Mouse (Mus musculus) CH12.LX (cell line): ENCODE data around the gene Nrxn3. TPM values are rescaled to one million over a fixed set of nuclear protein-coding genes. Genes with fewer than 3 reads are reported as not detected.

Experiments used
- DNase-seq: peaks from one replicate; pipeline ENCODE4 v3.0.0-alpha.2; 2013; ENCODE audit errors: extremely low read depth
- H3K27ac ChIP-seq: 2 replicates; pipeline ENCODE4 v1.5.1; 2012; ENCODE audit warnings: low read depth, mild to moderate bottlenecking, control low read depth, moderate library complexity; ENCODE audit not compliant: insufficient read depth
- H3K27me3 ChIP-seq: replicated peaks from 2 replicates; pipeline ENCODE3; 2012; ENCODE audit warnings: inconsistent platforms
- H3K36me3 ChIP-seq, 2 experiments: replicated peaks in 1 of 2; 2 replicates each; pipeline versions ENCODE3 to v1.6.1; 2012; ENCODE audit warnings: inconsistent platforms in 1 of 2, low read length in 1 of 2, mild to moderate bottlenecking in 1 of 2, mixed read lengths in 1 of 2, moderate library complexity in 1 of 2; ENCODE audit not compliant: control insufficient read depth in 1 of 2, insufficient read depth in 1 of 2
- H3K4me1 ChIP-seq, 2 experiments: 2 replicates each; pipeline ENCODE4 v1.6.1; 2012; ENCODE audit warnings: inconsistent platforms in 1 of 2, moderate library complexity in 1 of 2; ENCODE audit not compliant: insufficient read depth in 2 of 2, control insufficient read depth in 1 of 2
- H3K4me2 ChIP-seq: 2 replicates; pipeline ENCODE4 v1.6.1; 2012; ENCODE audit warnings: low read depth, mild to moderate bottlenecking, control low read depth; ENCODE audit not compliant: poor library complexity, insufficient read depth, severe bottlenecking
- H3K4me3 ChIP-seq, 3 experiments: fragments of 150-350 bp in 1 of 3; sonication (generic) in 1 of 3; replicated peaks in 1 of 3; 2 replicates each; pipeline versions ENCODE3 to v1.5.1; 2011 to 2012; ENCODE audit warnings: low read depth in 2 of 3, low read length in 2 of 3, mild to moderate bottlenecking in 2 of 3, moderate library complexity in 2 of 3, control low read depth in 1 of 3, improper control_type of control experiment in 1 of 3, inconsistent platforms in 1 of 3, mixed read lengths in 1 of 3; ENCODE audit not compliant: poor library complexity in 1 of 3
- H3K79me2 ChIP-seq: replicated peaks from 2 replicates; pipeline ENCODE4 v1.6.1; 2012; ENCODE audit warnings: mild to moderate bottlenecking, moderate library complexity; ENCODE audit not compliant: control insufficient read depth, poor library complexity, insufficient read depth, severe bottlenecking; ENCODE audit errors: extremely low read depth
- H3K9ac ChIP-seq: 2 replicates; pipeline ENCODE4 v1.6.1; 2012; ENCODE audit warnings: low read depth, mild to moderate bottlenecking, control low read depth, moderate library complexity; ENCODE audit not compliant: insufficient read depth
- H3K9me3 ChIP-seq: replicated peaks from 2 replicates; pipeline ENCODE3; 2012; ENCODE audit warnings: low read length, inconsistent platforms, mixed read lengths
- BHLHE40 ChIP-seq: IDR thresholded peaks from 2 replicates; pipeline ENCODE4 v1.6.1; 2011; ENCODE audit warnings: mild to moderate bottlenecking, low read depth, low read length, improper control_type of control experiment
- CHD2 ChIP-seq: IDR thresholded peaks from 2 replicates; pipeline ENCODE4 v1.6.1; 2011; ENCODE audit warnings: low read length, improper control_type of control experiment
- CTCF ChIP-seq, 2 experiments: IDR thresholded peaks in 1 of 2; conservative IDR thresholded peaks in 1 of 2; 2 replicates each; pipeline ENCODE4 v1.5.1; 2011 to 2012; ENCODE audit warnings: low read depth in 2 of 2, low read length in 2 of 2, improper control_type of control experiment in 1 of 2, inconsistent platforms in 1 of 2, mild to moderate bottlenecking in 1 of 2, moderate library complexity in 1 of 2
- ETS1 ChIP-seq: conservative IDR thresholded peaks from 2 replicates; pipeline ENCODE4 v1.6.1; 2012; ENCODE audit warnings: low read depth, mild to moderate bottlenecking, inconsistent platforms, low read length, improper control_type of control experiment, moderate library complexity
- GABPA ChIP-seq: IDR thresholded peaks from 2 replicates; pipeline ENCODE4 v1.6.1; 2012; ENCODE audit warnings: low read depth, low read length, improper control_type of control experiment, inconsistent platforms; ENCODE audit not compliant: insufficient replicate concordance
- IRF4 ChIP-seq: IDR thresholded peaks from 2 replicates; pipeline ENCODE4 v1.6.1; 2014; ENCODE audit warnings: low read depth, mild to moderate bottlenecking, inconsistent platforms, low read length, improper control_type of control experiment
- MAFK ChIP-seq: IDR thresholded peaks from 2 replicates; pipeline ENCODE4 v1.6.1; 2011; ENCODE audit warnings: low read length, improper control_type of control experiment; ENCODE audit not compliant: insufficient replicate concordance
- MAZ ChIP-seq: IDR thresholded peaks from 2 replicates; pipeline ENCODE4 v1.6.1; 2012; ENCODE audit warnings: low read depth, mild to moderate bottlenecking, inconsistent platforms, low read length, improper control_type of control experiment, moderate library complexity
- MEF2A ChIP-seq: IDR thresholded peaks from 2 replicates; pipeline ENCODE4 v1.6.1; 2014; ENCODE audit warnings: low read depth, mild to moderate bottlenecking, inconsistent platforms, low read length, improper control_type of control experiment, borderline replicate concordance
- NRF1 ChIP-seq: IDR thresholded peaks from 2 replicates; pipeline ENCODE4 v1.6.1; 2014; ENCODE audit warnings: low read depth, mild to moderate bottlenecking, inconsistent platforms, low read length, improper control_type of control experiment, moderate library complexity
- PAX5 ChIP-seq: IDR thresholded peaks from 2 replicates; pipeline ENCODE4 v1.6.1; 2012; ENCODE audit warnings: low read length, inconsistent platforms, mixed read lengths
- POLR2A ChIP-seq: IDR thresholded peaks from 2 replicates; pipeline ENCODE4 v1.6.1; 2011; ENCODE audit warnings: low read depth, mild to moderate bottlenecking, improper control_type of control experiment, low read length
- RCOR1 ChIP-seq: conservative IDR thresholded peaks from 2 replicates; pipeline ENCODE4 v1.6.1; 2012; ENCODE audit warnings: low read depth, mild to moderate bottlenecking, inconsistent platforms, low read length, improper control_type of control experiment
- SIN3A ChIP-seq: IDR thresholded peaks from 2 replicates; pipeline ENCODE4 v1.6.1; 2012; ENCODE audit warnings: low read length, improper control_type of control experiment, inconsistent platforms
- SMC3 ChIP-seq: IDR thresholded peaks from 2 replicates; pipeline ENCODE4 v1.6.1; 2011; ENCODE audit warnings: low read depth, low read length, improper control_type of control experiment
- TBP ChIP-seq: conservative IDR thresholded peaks from 2 replicates; pipeline ENCODE4 v1.6.1; 2011; ENCODE audit warnings: low read depth, low read length, improper control_type of control experiment
- UBTF ChIP-seq: IDR thresholded peaks from 2 replicates; pipeline ENCODE4 v1.6.1; 2012; ENCODE audit warnings: low read depth, mild to moderate bottlenecking, inconsistent platforms, low read length, improper control_type of control experiment, moderate library complexity
- USF1 ChIP-seq: IDR thresholded peaks from 2 replicates; pipeline ENCODE4 v1.6.1; 2014; ENCODE audit warnings: low read depth, mild to moderate bottlenecking, inconsistent platforms, low read length, improper control_type of control experiment
- ZC3H11A ChIP-seq: IDR thresholded peaks from 2 replicates; pipeline ENCODE4 v1.6.1; 2012; ENCODE audit warnings: low read depth, mild to moderate bottlenecking, inconsistent platforms, low read length, improper control_type of control experiment
- ZKSCAN1 ChIP-seq: IDR thresholded peaks from 2 replicates; pipeline ENCODE4 v1.6.1; 2012; ENCODE audit warnings: low read depth, inconsistent platforms, low read length, improper control_type of control experiment, borderline replicate concordance
- ZMIZ1 ChIP-seq: IDR thresholded peaks from 2 replicates; pipeline ENCODE4 v1.6.1; 2012; ENCODE audit warnings: low read depth, mild to moderate bottlenecking, inconsistent platforms, low read length, improper control_type of control experiment
- dilution Hi-C: fragments of 300-500 bp; cut with MboI; formaldehyde crosslinking; loops from 2 replicates; pipeline ENCODE4 v1.14.3; 2020; ENCODE audit warnings: low sequenced_read_pairs; ENCODE audit not compliant: extremely low pct_unique_long_range_greater_than_20kb, extremely low pct_ligation_motif_present
- in situ Hi-C: fragments of 300-500 bp; cut with MboI; formaldehyde crosslinking; loops from 3 replicates; pipeline ENCODE4 v1.14.3; 2019; ENCODE audit warnings: low sequenced_read_pairs, low pct_ligation_motif_present, low pct_unique_long_range_greater_than_20kb, mixed read lengths
- polyA plus RNA-seq: library from polyadenylated mRNA; unstranded; fragments of >175 nt; gene quantifications from 2 replicates; pipeline ENCODE4 v1.2.1, GENCODE M21; 2012; ENCODE audit warnings: low read depth; ENCODE audit not compliant: insufficient read length
- total RNA-seq, 2 experiments: library from RNA; depleted of rRNA; stranded (reverse); fragments of 300-350 nt in 1 of 2; fragments of >200 nt in 1 of 2; gene quantifications; 2 replicates each; pipeline ENCODE4 v1.2.3; 2012 to 2014

The Nrxn3 gene
- total and polyA plus RNA-seq, 3 experiments, result 0.04 to 0.17 (median 0.09) TPM

GRCm38 (mm10) chr12:89558921-89559320, 836.2 kb downstream of the Nrxn3 start (continued):
- TF ChIP-seq ETS1 (no peak), NRF1 (no peak), MAZ (no peak)

GRCm38 (mm10) chr12:89561989-89562565, 839.4 kb downstream of the Nrxn3 start:
- in situ Hi-C loops, result no loop called here
- TF ChIP-seq SIN3A (no peak), RCOR1 (no peak), ZMIZ1 (no peak)

GRCm38 (mm10) chr12:89568723-89569377, 846.2 kb downstream of the Nrxn3 start:
- no peak overlapping the region for H3K4me3 ChIP-seq
- no peaks in the 10 kb centered on the region for H3K27me3 ChIP-seq
- no peaks in the 10 kb centered on the region for H3K9me3 ChIP-seq
- DNase-seq, result no peak
- H3K79me2 ChIP-seq, result no peaks in the 10 kb centered on the region
- H3K4me1 ChIP-seq, result no peaks in the 10 kb centered on the region
- no peaks in the 10 kb centered on the region for H3K36me3 ChIP-seq
- dilution Hi-C loops, result no loop called here
- in situ Hi-C loops, result no loop called here
- H3K27ac ChIP-seq, result no peak overlapping the region
- no peak overlapping the region for H3K9ac ChIP-seq
- H3K4me2 ChIP-seq, result no peak overlapping the region
- no peak for TF ChIP-seq ZKSCAN1
- TF ChIP-seq SIN3A, result no peak
- TF ChIP-seq POLR2A, result no peak
- no peak for TF ChIP-seq TBP
- TF ChIP-seq IRF4, result no peak
- TF ChIP-seq BHLHE40, result no peak
- no peak for TF ChIP-seq SMC3
- TF ChIP-seq MEF2A, result no peak
- no peak for TF ChIP-seq GABPA
- no peak for TF ChIP-seq PAX5
- TF ChIP-seq ZMIZ1, result no peak
- no peak for TF ChIP-seq USF1
- no peak for TF ChIP-seq CHD2
- TF ChIP-seq ZC3H11A, result no peak
- TF ChIP-seq UBTF, result no peak
- no peak for TF ChIP-seq NRF1
- TF ChIP-seq MAFK, result no peak
- no peak for TF ChIP-seq CTCF (conservative IDR thresholded peaks at IDR 0.05 in 1 of 2, IDR thresholded peaks at IDR 0.05 in 1 of 2; ENCODE audit: low read depth in 2 of 2, low read length in 2 of 2)

More at GRCm38 (mm10) chr12:89561989-89562565, 839.4 kb downstream of the Nrxn3 start:
- H3K4me2 ChIP-seq, result no peak overlapping the region
- no peaks in the 10 kb centered on the region for H3K36me3 ChIP-seq
- no peak overlapping the region for H3K9ac ChIP-seq
- no peaks in the 10 kb centered on the region for H3K4me1 ChIP-seq
- H3K79me2 ChIP-seq, result no peaks in the 10 kb centered on the region
- no peak for DNase-seq
- H3K9me3 ChIP-seq, result no peaks in the 10 kb centered on the region
- no peak overlapping the region for H3K4me3 ChIP-seq
- dilution Hi-C loops, result no loop called here
- H3K27ac ChIP-seq, result no peak overlapping the region
- no peaks in the 10 kb centered on the region for H3K27me3 ChIP-seq
